Mouse (Mus musculus): Measurements from ENCODE around the gene Bhlhe40.

DNA sequence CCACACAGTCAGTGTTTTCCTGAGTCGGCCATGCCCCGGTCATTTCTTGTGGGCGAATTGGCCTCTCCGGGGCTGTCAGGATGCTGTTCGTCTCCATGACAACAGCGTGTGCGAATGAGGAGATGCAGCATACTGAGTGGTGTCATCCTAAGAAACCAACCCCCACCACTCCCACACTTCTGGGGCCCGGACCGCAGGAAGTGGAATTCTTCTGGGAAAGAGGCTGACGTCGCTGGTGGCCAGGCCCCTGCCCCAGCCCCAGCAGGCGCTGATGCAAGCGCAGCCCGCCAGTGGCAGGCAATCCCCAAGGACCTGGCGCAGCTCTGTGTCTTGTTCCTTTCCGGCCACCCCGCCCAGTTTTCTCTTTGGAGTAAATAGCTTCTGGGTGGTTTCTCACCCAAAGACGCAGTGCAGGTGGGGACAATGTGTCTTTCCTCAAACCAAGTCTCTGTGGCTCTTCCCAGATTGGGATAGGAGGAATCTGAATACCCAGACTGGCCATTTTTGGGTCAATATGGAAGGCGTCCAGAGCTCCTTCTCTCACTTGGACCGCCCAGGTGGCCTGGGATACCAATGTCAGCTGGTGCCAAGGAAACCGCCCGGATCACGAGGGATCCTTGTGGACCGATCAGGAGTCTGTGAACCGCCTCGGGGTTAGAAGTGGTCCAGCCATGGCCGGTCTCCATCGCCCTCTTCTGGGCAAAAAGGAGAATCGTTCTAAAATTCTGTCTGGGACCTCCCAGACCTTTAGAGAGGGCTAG, 49.2 kb downstream of the Bhlhe40 start:
- TF ChIP-seq CTCF (IDR thresholded peaks at IDR 0.05; ENCODE audit: low read depth, low read length) (no peak), GATA1 (IDR thresholded peaks at IDR 0.05; ENCODE audit: borderline replicate concordance, low read length) (no peak), TAL1 (conservative IDR thresholded peaks at IDR 0.05; ENCODE audit: low read depth, low read length) (no peak)

All from G1E (cell line).